Mouse (Mus musculus) liver, adult (tissue): ENCODE measurements around the gene Timm44.

Experiments used
- GATA4 ChIP-seq: IDR thresholded peaks from 2 replicates; pipeline ENCODE4 v1.6.1; 2014; ENCODE audit warnings: mild to moderate bottlenecking, low read length; ENCODE audit not compliant: insufficient replicate concordance

The Timm44 gene

GRCm38 (mm10) chr8:4292738-4293137 lies 17.0 kb upstream of the Timm44 start:
- TF ChIP-seq GATA4 = no peak

- TF ChIP-seq GATA4 = no peak
Measured at GRCm38 (mm10) chr8:4276111-4276465, 375 bp upstream of the Timm44 start.

- TF ChIP-seq GATA4 = no peak
Measured at GRCm38 (mm10) chr8:4269609-4270008, 6.1 kb downstream of the Timm44 start.

- TF ChIP-seq GATA4 = no peak
Measured at GRCm38 (mm10) chr8:4267627-4268026, 8.1 kb downstream of the Timm44 start.

- no peak for TF ChIP-seq GATA4
Measured at GRCm38 (mm10) chr8:4265160-4265914, 10.4 kb downstream of the Timm44 start.

GRCm38 (mm10) chr8:4263105-4263791 lies 12.5 kb downstream of the Timm44 start:
- TF ChIP-seq GATA4 = no peak

GRCm38 (mm10) chr8:4259805-4260170 lies 15.9 kb downstream of the Timm44 start:
- TF ChIP-seq GATA4 = no peak

- TF ChIP-seq GATA4 = no peak
Measured at GRCm38 (mm10) chr8:4259125-4259804, 16.4 kb downstream of the Timm44 start, which contains the start of gene Ctxn1. Gene Ctxn1, minus strand, starts transcription at chr8:4259274.

- TF ChIP-seq GATA4 = no peak
Measured at GRCm38 (mm10) chr8:4258678-4259077, 17.0 kb downstream of the Timm44 start.

GRCm38 (mm10) chr8:4258233-4258632 lies 17.5 kb downstream of the Timm44 start:
- no peak for TF ChIP-seq GATA4

GRCm38 (mm10) chr8:4257350-4257749 lies 18.4 kb downstream of the Timm44 start:
- no peak for TF ChIP-seq GATA4

GRCm38 (mm10) chr8:4256911-4257310 lies 18.8 kb downstream of the Timm44 start:
- no peak for TF ChIP-seq GATA4

GRCm38 (mm10) chr8:4254001-4254400 lies 21.7 kb downstream of the Timm44 start:
- TF ChIP-seq GATA4 = no peak

GRCm38 (mm10) chr8:4252934-4253841 lies 22.5 kb downstream of the Timm44 start, which contains the start of gene Snapc2:
Gene Snapc2, plus strand, starts transcription at chr8:4253080.
- peak; percentile 12; the same call in 1 of the 2 replicates for TF ChIP-seq GATA4
